Mouse (Mus musculus): ENCODE measurements around the gene Actl6a. TPM values are rescaled to one million over a fixed set of nuclear protein-coding genes. Genes with fewer than 3 reads are reported as not detected.

Gene Actl6a
- 95.3 TPM for polyA plus RNA-seq (2017; shearing (Covaris generic))

GRCm38 (mm10) chr3:32705647-32706348 is at the start of gene Actl6a:
TSS of gene Actl6a (plus strand) at chr3:32706298.

GRCm38 (mm10) chr3:32736244-32737171 is 30.4 kb downstream of the Actl6a start, which contains the start of gene Ndufb5:
TSS of gene Ndufb5 (plus strand) at chr3:32736990.

DNA sequence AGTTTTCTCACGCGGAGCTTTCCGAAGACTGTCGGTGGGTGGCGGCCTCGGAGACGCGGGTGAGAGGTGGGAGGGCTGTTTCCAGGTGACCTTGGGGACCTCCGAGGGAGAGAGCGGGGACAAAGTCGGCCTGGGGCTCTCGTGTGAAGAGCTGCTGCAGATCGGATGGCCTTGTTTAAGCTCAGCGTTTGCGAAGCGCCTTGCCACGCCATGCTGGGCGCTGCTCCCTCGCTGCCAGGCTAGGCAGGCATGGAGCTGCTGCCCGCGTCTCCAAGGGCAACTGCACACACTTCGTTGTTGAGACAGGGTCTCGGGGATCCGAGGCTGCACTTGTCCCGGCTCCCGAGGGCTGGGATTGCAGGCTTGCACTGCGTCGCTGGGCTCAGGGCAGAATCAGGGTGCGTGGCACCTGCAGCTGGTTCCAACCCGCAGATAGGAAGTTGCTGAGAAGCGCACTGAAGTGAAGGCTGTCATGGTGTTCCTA is 31.1 kb downstream of the Actl6a start, which contains the start of gene Mrpl47:
TSS of gene Mrpl47 (minus strand) at position 434 of the 484 bp plus-strand sequence.

Other genes with a start within 250 kb of the Actl6a start
- gene Kcnmb3, start 214.1 kb upstream of the Actl6a start, polyA plus RNA-seq (2017; shearing (Covaris generic)) = 0.34 TPM
- gene Zfp639, start 196.0 kb upstream of the Actl6a start, polyA plus RNA-seq (2017; shearing (Covaris generic)) = 80.8 TPM
- 18.8 TPM for gene Mfn1, start 176.8 kb upstream of the Actl6a start, polyA plus RNA-seq (2017; shearing (Covaris generic))
- gene Gnb4, start 89.7 kb upstream of the Actl6a start, polyA plus RNA-seq (2017; shearing (Covaris generic)) = 12.4 TPM
- 126 TPM for gene Ndufb5, start 30.7 kb downstream of the Actl6a start, polyA plus RNA-seq (2017; shearing (Covaris generic))
- gene Mrpl47, start 31.3 kb downstream of the Actl6a start, polyA plus RNA-seq (2017; shearing (Covaris generic)) = 14.1 TPM
- not detected for gene Usp13, start 111.2 kb downstream of the Actl6a start, polyA plus RNA-seq (2017; shearing (Covaris generic))